Mouse (Mus musculus) erythroblast, embryonic 14.5 days (primary cell): Measurements from ENCODE around the gene Clec10a. TPM values are rescaled to one million over a fixed set of nuclear protein-coding genes. Genes with fewer than 3 reads are reported as not detected.

Experiments used
- H3K27me3 ChIP-seq: 2 replicates; pipeline ENCODE4 v1.6.1; 2012; ENCODE audit warnings: inconsistent platforms; ENCODE audit not compliant: control insufficient read depth
- H3K36me3 ChIP-seq: 2 replicates; pipeline ENCODE4 v1.6.1; 2012; ENCODE audit warnings: mild to moderate bottlenecking, inconsistent platforms; ENCODE audit not compliant: control insufficient read depth
- H3K4me1 ChIP-seq: 2 replicates; pipeline ENCODE4 v1.6.1; 2012; ENCODE audit warnings: inconsistent platforms; ENCODE audit not compliant: control insufficient read depth
- H3K4me3 ChIP-seq: replicated peaks from 2 replicates; pipeline ENCODE3; 2012; ENCODE audit warnings: moderate library complexity, mild to moderate bottlenecking, inconsistent platforms
- H3K9me3 ChIP-seq: 2 replicates; pipeline ENCODE4 v1.6.1; 2012; ENCODE audit warnings: low read length, inconsistent platforms, mixed read lengths; ENCODE audit not compliant: control insufficient read depth
- GATA1 ChIP-seq: IDR thresholded peaks from 2 replicates; pipeline ENCODE4 v1.6.1; 2012; ENCODE audit warnings: low read length, inconsistent platforms, mixed read lengths
- TAL1 ChIP-seq: IDR thresholded peaks from 3 replicates; pipeline ENCODE4 v1.6.1; 2012; ENCODE audit warnings: low read length, inconsistent platforms, mixed read lengths
- polyA plus RNA-seq: library from polyadenylated mRNA; stranded (reverse); fragments of >175 nt; gene quantifications from 2 replicates; pipeline ENCODE4 v1.2.3, GENCODE M21; 2012

The Clec10a gene
- polyA plus RNA-seq, 1 experiment = not detected

DNA sequence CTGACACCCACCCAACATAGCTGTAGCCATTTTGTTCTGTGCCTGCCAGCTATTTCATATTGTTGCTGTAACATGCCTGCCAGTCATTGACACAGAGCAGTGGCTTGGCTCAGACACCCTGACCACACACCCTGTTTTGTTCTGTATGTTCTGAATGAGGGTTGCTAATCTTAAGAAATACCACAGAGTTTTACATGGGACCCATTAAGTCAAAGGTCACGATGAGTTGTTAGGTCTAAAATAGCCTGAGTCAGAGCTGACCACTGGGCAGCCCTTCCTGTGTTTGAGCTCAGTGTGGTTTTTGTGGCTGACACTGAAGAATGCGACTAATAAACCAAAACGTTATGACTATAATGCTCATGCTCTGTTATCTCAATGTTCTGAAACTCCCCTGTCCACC is 42.3 kb downstream of the Clec10a start:
- Histone ChIP-seq H3K4me1 (peaks cover 3% of the 10 kb centered on the region; the same call in 1 of the 2 replicates), H3K36me3 (no peaks in the 10 kb centered on the region), H3K4me3 (no peak overlapping the region), H3K9me3 (0 out of 2 replicates have a peak, but pooled peaks cover 2% of the 10 kb centered on the region), H3K27me3 (peaks cover 3% of the 10 kb centered on the region)
- TF ChIP-seq GATA1 (no peak), TAL1 (no peak)

DNA sequence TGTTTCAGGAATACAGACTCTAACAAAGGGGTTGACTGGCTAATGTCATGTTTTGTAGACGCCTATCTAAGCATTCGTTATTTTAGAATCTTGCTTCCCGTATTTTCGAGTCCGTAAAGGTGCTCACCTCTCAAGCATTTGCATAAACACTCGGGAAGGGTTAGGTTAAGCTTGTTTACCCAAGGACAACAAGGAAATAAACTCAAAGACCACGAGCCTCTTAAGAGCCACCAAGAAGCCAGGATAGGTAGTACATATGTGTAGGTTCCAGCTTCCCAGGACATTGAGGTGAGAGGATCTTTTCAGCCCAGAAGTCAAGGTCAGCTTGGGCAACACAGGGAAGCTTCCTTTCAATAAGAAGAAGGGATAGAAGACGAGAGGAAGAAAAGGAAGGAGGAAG is 43.1 kb downstream of the Clec10a start:
- Histone ChIP-seq H3K36me3 (no peaks in the 10 kb centered on the region), H3K9me3 (0 out of 2 replicates have a peak, but pooled peaks cover 2% of the 10 kb centered on the region), H3K4me3 (no peak overlapping the region), H3K27me3 (peaks cover 3% of the 10 kb centered on the region), H3K4me1 (peaks cover 3% of the 10 kb centered on the region; the same call in 1 of the 2 replicates)
- TF ChIP-seq GATA1 = no peak
- no peak for TF ChIP-seq TAL1

DNA sequence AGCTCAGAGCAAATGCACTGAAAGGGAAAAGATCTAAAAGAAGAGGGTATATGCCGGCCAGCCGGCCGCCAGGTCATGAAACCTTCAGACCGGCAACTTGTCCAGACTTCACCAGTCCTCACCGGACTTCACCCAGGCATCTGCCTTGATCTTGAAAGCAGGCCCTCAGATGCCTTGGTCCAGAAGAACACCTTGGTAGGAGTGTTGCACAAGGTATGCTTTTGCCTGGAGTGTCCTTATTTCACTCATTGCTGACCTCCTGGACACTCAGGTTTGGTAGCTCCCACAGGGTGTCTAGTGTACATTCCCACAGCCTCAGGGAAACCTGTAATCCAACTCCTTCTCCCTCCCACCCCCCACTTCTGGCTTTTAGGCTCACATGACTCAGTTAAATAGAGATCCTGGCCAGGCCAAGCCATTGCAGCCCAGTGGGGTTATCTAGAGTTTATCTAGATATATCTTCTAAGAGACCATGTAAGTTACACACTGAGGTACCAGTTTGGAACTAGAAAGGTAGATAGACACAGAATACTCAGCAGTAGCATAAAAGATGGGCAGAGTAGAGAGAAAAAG is 44.1 kb downstream of the Clec10a start:
- no peak overlapping the region for H3K4me3 ChIP-seq
- H3K4me1 ChIP-seq = peaks cover 3% of the 10 kb centered on the region; the same call in 1 of the 2 replicates
- H3K27me3 ChIP-seq = peaks cover 5% of the 10 kb centered on the region
- 0 out of 2 replicates have a peak, but pooled peaks cover 2% of the 10 kb centered on the region for H3K9me3 ChIP-seq
- H3K36me3 ChIP-seq = no peaks in the 10 kb centered on the region
- TF ChIP-seq TAL1 = no peak
- no peak for TF ChIP-seq GATA1

DNA sequence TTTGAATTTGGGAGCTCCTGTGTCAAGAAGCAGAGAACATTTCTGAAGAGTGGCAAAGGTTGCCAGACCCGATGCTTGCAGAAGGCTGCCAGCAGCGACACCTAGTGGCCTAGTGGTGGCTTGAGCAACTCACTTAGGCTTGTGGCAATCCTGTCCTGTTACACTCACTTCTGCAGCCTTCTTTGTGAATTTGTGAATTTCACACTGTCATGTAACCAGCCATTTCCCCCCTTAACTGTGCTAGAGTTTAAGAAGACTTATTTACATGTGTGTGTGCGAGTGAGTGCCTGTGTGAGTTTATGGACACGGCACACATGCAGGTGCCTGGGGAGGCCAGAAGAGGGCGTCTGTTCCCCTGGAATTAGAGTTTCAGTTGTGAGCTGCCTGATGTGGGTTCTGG is 45.7 kb downstream of the Clec10a start:
- H3K4me1 ChIP-seq = peaks cover 3% of the 10 kb centered on the region; the same call in 1 of the 2 replicates
- H3K4me3 ChIP-seq = no peak overlapping the region
- no peaks in the 10 kb centered on the region for H3K36me3 ChIP-seq
- H3K27me3 ChIP-seq = peaks cover 10% of the 10 kb centered on the region
- no peaks in the 10 kb centered on the region for H3K9me3 ChIP-seq
- TF ChIP-seq GATA1 (no peak), TAL1 (no peak)

DNA sequence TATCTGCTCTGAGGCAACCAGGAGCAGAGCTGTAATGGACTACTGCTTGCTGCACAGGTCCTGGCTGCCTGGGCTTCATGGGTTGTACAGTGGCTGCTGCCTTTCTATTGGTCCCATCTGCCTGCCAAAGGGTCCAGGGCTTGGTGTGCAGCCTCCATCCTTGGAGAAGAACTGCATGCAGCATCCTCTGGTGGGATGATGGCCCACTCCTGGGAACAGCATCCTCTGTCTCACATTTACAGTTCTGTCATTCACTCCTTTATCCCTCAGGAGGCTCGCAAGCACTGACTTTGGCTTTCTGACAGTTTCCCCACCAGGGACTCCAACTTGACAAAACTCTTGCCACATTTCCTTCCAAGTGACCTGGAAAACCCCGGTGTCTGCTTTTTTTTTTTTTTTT is 50.8 kb downstream of the Clec10a start:
- no peaks in the 10 kb centered on the region for H3K9me3 ChIP-seq

DNA sequence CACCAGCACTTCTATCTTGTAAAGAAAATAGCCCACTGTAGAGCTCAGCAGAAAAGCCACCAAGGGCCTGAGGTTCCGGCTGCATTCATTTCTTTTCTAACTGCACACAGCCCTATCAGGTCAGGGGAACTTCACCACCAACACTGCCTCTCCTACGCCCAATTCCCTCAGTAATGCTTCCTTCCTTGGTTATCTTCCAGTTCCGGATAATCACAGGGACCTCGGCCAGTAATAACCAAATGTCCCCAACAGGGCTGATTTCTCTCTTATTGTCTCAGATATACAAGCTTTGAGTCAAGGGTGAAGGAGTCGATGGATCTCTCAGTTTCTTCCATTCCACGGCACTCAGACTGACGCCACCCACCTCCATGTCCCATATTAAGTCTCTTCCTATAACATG is 51.3 kb downstream of the Clec10a start:
- TF ChIP-seq GATA1 = no peak
- no peak for TF ChIP-seq TAL1
- no peaks in the 10 kb centered on the region for H3K9me3 ChIP-seq
- H3K4me1 ChIP-seq = no peaks in the 10 kb centered on the region; the same call in 1 of the 2 replicates
- H3K36me3 ChIP-seq = no peaks in the 10 kb centered on the region
- peaks cover 26% of the 10 kb centered on the region for H3K27me3 ChIP-seq
- H3K4me3 ChIP-seq = no peak overlapping the region

More for the DNA sequence above, 50.8 kb downstream of the Clec10a start:
- H3K27me3 ChIP-seq = peaks cover 21% of the 10 kb centered on the region
- no peak overlapping the region for H3K4me3 ChIP-seq
- H3K36me3 ChIP-seq = no peaks in the 10 kb centered on the region
- no peak for TF ChIP-seq TAL1
- TF ChIP-seq GATA1 = no peak
- H3K4me1 ChIP-seq = peaks cover 2% of the 10 kb centered on the region; the same call in 1 of the 2 replicates

DNA sequence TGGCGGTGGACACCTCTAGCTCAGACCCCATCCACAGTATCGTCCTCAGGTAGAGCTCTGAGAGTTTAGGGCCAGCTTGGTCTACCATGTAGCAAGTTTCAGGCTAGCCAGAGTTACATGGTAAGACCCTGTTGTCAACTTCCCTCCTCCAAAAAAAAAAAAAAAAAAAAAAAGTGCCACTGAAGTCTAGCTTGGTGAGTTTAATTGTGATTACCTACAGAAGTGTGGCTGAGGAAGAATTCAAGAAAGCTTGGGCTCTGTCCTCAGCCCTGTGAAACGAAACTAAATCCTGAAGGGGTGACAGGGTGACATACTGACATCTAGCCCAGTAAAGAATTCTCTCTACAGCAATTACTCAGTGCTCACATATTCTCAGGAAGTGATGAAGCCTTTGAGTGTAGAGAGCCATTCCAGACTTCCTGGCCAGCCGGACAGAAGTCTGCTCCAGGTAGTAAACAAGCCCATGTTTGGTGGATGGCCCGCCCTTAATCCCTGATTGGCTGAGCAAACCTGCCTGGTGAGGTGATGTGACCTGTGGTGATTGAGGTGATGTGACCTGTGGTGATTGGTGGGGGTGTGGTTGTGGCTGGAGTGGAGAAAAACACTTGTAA is 52.9 kb downstream of the Clec10a start:
- Histone ChIP-seq H3K9me3 (no peaks in the 10 kb centered on the region), H3K4me3 (no peak overlapping the region), H3K36me3 (no peaks in the 10 kb centered on the region), H3K4me1 (no peaks in the 10 kb centered on the region), H3K27me3 (peaks cover 39% of the 10 kb centered on the region)
- no peak for TF ChIP-seq GATA1
- no peak for TF ChIP-seq TAL1

DNA sequence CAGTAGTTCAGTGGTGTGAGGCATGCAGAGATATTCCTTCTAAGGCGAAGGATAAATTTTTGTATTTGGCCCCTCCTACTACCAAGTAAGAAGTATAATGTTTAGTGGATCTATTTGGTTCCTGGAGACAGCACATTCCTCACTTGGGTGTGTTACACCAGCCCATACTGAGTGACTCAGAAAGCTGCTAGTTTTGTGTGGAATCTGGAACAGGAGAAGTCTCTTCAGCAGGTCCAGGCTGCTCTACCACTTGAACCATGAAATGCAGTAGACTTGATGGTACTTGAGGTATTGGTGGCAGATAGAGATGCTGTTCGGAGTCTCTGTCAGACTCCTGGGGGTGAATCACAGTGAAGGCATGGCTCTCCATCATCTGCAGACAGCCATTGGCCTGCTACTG is 54.7 kb downstream of the Clec10a start:
- Histone ChIP-seq H3K36me3 (no peaks in the 10 kb centered on the region), H3K27me3 (peaks cover 53% of the 10 kb centered on the region), H3K9me3 (peaks cover 5% of the 10 kb centered on the region; the same call in 1 of the 2 replicates), H3K4me3 (no peak overlapping the region), H3K4me1 (peaks cover 12% of the 10 kb centered on the region)
- TF ChIP-seq GATA1 (no peak), TAL1 (no peak)

DNA sequence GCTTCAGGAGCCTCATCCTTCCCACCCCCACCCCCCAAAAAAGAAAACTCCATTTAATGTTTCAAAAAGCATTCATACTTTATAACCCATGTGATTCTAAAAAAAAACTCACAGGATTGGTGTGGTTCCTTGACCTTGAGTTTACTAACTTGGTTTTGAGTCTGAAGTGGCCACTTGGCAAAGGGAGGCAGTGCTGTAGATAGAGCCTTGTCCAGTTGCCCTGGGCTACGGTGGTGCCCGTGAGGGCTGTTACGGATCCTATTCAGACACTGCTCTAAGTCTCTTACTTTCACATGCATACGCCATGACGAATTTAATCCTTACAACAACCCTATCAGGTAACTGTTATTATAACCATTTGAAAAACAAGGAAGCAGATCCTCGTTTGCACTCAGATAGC is 56.0 kb downstream of the Clec10a start:
- no peak for TF ChIP-seq TAL1
- no peak for TF ChIP-seq GATA1
- peaks cover 5% of the 10 kb centered on the region for H3K36me3 ChIP-seq
- H3K4me1 ChIP-seq = peaks cover 12% of the 10 kb centered on the region
- no peak overlapping the region for H3K4me3 ChIP-seq
- peaks cover 59% of the 10 kb centered on the region for H3K27me3 ChIP-seq
- peaks cover 5% of the 10 kb centered on the region; the same call in 1 of the 2 replicates for H3K9me3 ChIP-seq

DNA sequence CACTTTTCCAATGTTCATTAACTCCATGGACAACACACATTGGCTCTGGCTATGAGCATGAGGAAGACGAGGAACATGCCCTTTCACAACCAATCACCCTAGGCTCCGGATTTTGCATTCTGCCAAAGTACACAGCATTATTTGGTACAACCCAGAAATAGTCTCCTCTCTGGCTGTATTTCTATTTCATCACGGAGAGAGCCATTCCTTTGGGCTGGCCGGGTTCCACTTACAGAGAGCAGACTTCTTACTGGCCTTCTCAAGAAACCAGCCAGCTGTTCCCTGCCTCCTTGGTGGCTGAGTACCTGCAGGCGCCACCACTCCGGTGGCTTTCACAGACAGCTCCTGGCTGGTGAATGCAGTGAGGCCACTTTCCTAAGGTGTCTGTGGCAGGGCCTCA is 56.4 kb downstream of the Clec10a start, which contains the start of gene Slc16a11:
Slc16a11 (plus strand) TSS at position 330 of the 400 bp plus-strand sequence.
- Histone ChIP-seq H3K36me3 (peaks cover 9% of the 10 kb centered on the region), H3K27me3 (peaks cover 59% of the 10 kb centered on the region), H3K4me1 (peaks cover 12% of the 10 kb centered on the region), H3K4me3 (no peak within 1 kb of the TSS), H3K9me3 (peaks cover 5% of the 10 kb centered on the region; the same call in 1 of the 2 replicates)
- no peak for TF ChIP-seq GATA1
- TF ChIP-seq TAL1 = no peak
